Mouse (Mus musculus) G1E (cell line): Measurements from ENCODE around the gene Gm13279. TPM values are rescaled to one million over a fixed set of nuclear protein-coding genes. Genes with fewer than 3 reads are reported as not detected.
"Not testable (repeated sequence)": the region's sequence is repeated elsewhere in the genome, so short reads cannot be mapped to it uniquely, and the experiment has no call there.

Experiments used
- ATAC-seq: 2 replicates; pipeline ENCODE4 v1.8.0; 2016; ENCODE audit warnings: mild to moderate bottlenecking; ENCODE audit not compliant: insufficient number of reproducible peaks, poor library complexity, low FRiP score, severe bottlenecking; ENCODE audit errors: extremely low read depth
- DNase-seq: peaks from one replicate; pipeline ENCODE4 v3.0.0; 2012; ENCODE audit warnings: low spot score
- H3K27me3 ChIP-seq: 2 replicates; pipeline ENCODE4 v1.6.1; 2012; ENCODE audit warnings: mild to moderate bottlenecking, low read length, inconsistent platforms; ENCODE audit not compliant: insufficient read depth
- H3K36me3 ChIP-seq: replicated peaks from 2 replicates; pipeline ENCODE3; 2012; ENCODE audit warnings: mild to moderate bottlenecking, inconsistent platforms
- H3K4me1 ChIP-seq: 2 replicates; pipeline ENCODE4 v1.6.1; 2012; ENCODE audit warnings: low read depth, low read length, inconsistent platforms, mixed read lengths; ENCODE audit not compliant: insufficient read depth
- H3K4me3 ChIP-seq: 2 replicates; pipeline ENCODE4 v1.5.1; 2012; ENCODE audit warnings: low read depth, mild to moderate bottlenecking, inconsistent platforms, low read length, moderate library complexity, mixed read lengths
- H3K9me3 ChIP-seq: replicated peaks from 2 replicates; pipeline ENCODE4 v1.6.1; 2012; ENCODE audit warnings: inconsistent platforms
- CTCF ChIP-seq: IDR thresholded peaks from 2 replicates; pipeline ENCODE4 v1.5.1; 2012; ENCODE audit warnings: low read depth, low read length, inconsistent platforms, mixed read lengths
- GATA1 ChIP-seq: IDR thresholded peaks from 2 replicates; pipeline ENCODE4 v1.6.1; 2012; ENCODE audit warnings: borderline replicate concordance, low read length, inconsistent platforms, mixed read lengths
- GATA2 ChIP-seq: IDR thresholded peaks from 2 replicates; pipeline ENCODE4 v1.6.1; 2012; ENCODE audit warnings: low read depth, low read length, inconsistent platforms, borderline replicate concordance
- POLR2AphosphoS5 ChIP-seq: IDR thresholded peaks from 2 replicates; pipeline ENCODE4 v1.6.1; 2012; ENCODE audit warnings: low read depth, low read length, inconsistent platforms; ENCODE audit not compliant: insufficient replicate concordance
- TAL1 ChIP-seq: conservative IDR thresholded peaks from 2 replicates; pipeline ENCODE4 v1.6.1; 2012; ENCODE audit warnings: low read depth, low read length, inconsistent platforms, mixed read lengths
- polyA plus RNA-seq: library from polyadenylated mRNA; stranded (reverse); fragments of >175 nt; gene quantifications from 2 replicates; pipeline ENCODE4 v1.2.3, GENCODE M21; 2012
- total RNA-seq, 2 experiments: library from RNA; stranded (forward) in 1 of 2; stranded (reverse) in 1 of 2; fragments of 200-1000 nt in 1 of 2; fragments of >200 nt in 1 of 2; fragmentation: Nextera tagmentation in 1 of 2; gene quantifications; 2 replicates each; pipeline ENCODE4 v1.2.3; 2014 to 2017

Gm13279 gene
- total and polyA plus RNA-seq, 3 experiments = not detected

GRCm38 (mm10) chr4:88830523-88830922 lies 33.3 kb downstream of the Gm13279 start:
- H3K27me3 ChIP-seq = no peaks in the 10 kb centered on the region
- no peak overlapping the region for H3K4me3 ChIP-seq
- no peaks in the 10 kb centered on the region for H3K9me3 ChIP-seq
- no peak for DNase-seq
- no peak for ATAC-seq
- H3K36me3 ChIP-seq = no peaks in the 10 kb centered on the region
- TF ChIP-seq GATA2 = no peak
- TF ChIP-seq TAL1 = no peak
- no peaks in the 10 kb centered on the region for H3K4me1 ChIP-seq

GRCm38 (mm10) chr4:88835225-88835624 lies 38.0 kb downstream of the Gm13279 start, which contains the start of gene Ifna5:
Ifna5 (plus strand) TSS chr4:88835525.
- not testable (repeated sequence) for H3K36me3 ChIP-seq, H3K4me1 ChIP-seq, DNase-seq, H3K4me3 ChIP-seq, H3K9me3 ChIP-seq, ATAC-seq, H3K27me3 ChIP-seq

- no peaks in the 10 kb centered on the region for H3K4me1 ChIP-seq
- no peaks in the 10 kb centered on the region for H3K36me3 ChIP-seq
- H3K4me3 ChIP-seq = no peak overlapping the region
- no peaks in the 10 kb centered on the region for H3K9me3 ChIP-seq
- DNase-seq = no peak
- TF ChIP-seq CTCF (no peak), GATA2 (no peak), GATA1 (no peak), TAL1 (no peak), POLR2AphosphoS5 (no peak)
- no peak for ATAC-seq
- no peaks in the 10 kb centered on the region for H3K27me3 ChIP-seq
Observed at GRCm38 (mm10) chr4:88838828-88839227, 41.6 kb downstream of the Gm13279 start.

GRCm38 (mm10) chr4:88840058-88840457 lies 42.9 kb downstream of the Gm13279 start:
- TF ChIP-seq GATA1 = no peak
- TF ChIP-seq POLR2AphosphoS5 = no peak
- no peak for TF ChIP-seq CTCF
- no peak for TF ChIP-seq TAL1
- no peak for TF ChIP-seq GATA2
- no peak for ATAC-seq
- Histone ChIP-seq H3K4me1 (no peaks in the 10 kb centered on the region), H3K9me3 (no peaks in the 10 kb centered on the region), H3K4me3 (no peak overlapping the region), H3K27me3 (no peaks in the 10 kb centered on the region), H3K36me3 (no peaks in the 10 kb centered on the region)
- no peak for DNase-seq

GRCm38 (mm10) chr4:88841438-88841911 lies 44.3 kb downstream of the Gm13279 start, which contains the start of gene Ifna4:
Ifna4 (plus strand) TSS chr4:88841861.
- no peak within 1 kb of the TSS for H3K4me3 ChIP-seq

GRCm38 (mm10) chr4:88845334-88845733 lies 48.1 kb downstream of the Gm13279 start:
- no peak for DNase-seq
- Histone ChIP-seq H3K27me3 (no peaks in the 10 kb centered on the region), H3K4me3 (no peak overlapping the region)

More at GRCm38 (mm10) chr4:88841438-88841911, 44.3 kb downstream of the Gm13279 start, which contains the start of gene Ifna4:
- no peaks in the 10 kb centered on the region for H3K36me3 ChIP-seq
- H3K9me3 ChIP-seq = no peaks in the 10 kb centered on the region
- no peak for ATAC-seq
- H3K27me3 ChIP-seq = no peaks in the 10 kb centered on the region
- TF ChIP-seq GATA2 (no peak), POLR2AphosphoS5 (no peak), GATA1 (no peak), CTCF (no peak), TAL1 (no peak)
- H3K4me1 ChIP-seq = no peaks in the 10 kb centered on the region
- DNase-seq = no peak

More at GRCm38 (mm10) chr4:88845334-88845733, 48.1 kb downstream of the Gm13279 start:
- H3K9me3 ChIP-seq = no peaks in the 10 kb centered on the region
- TF ChIP-seq GATA1 (no peak), CTCF (no peak), TAL1 (no peak), POLR2AphosphoS5 (no peak), GATA2 (no peak)
- H3K36me3 ChIP-seq = no peaks in the 10 kb centered on the region
- no peak for ATAC-seq
- no peaks in the 10 kb centered on the region for H3K4me1 ChIP-seq

Other genes with a start within 250 kb of the Gm13279 start
Only the 20 nearest of the 31 such genes appear.
- gene Klhl9, start 74.9 kb upstream of the Gm13279 start, total RNA-seq (2014; fragmentation: Nextera tagmentation) = 63.5 and 64.7 TPM in 2 replicates
- gene Klhl9, start 74.9 kb upstream of the Gm13279 start, total RNA-seq (2017) = 95.4 and 115 TPM in 2 replicates
- gene Klhl9, start 74.9 kb upstream of the Gm13279 start, polyA plus RNA-seq = 5.6 and 6.3 TPM in 2 replicates
- not detected in 2 replicates for gene Gm13271, start 42.5 kb upstream of the Gm13279 start, total RNA-seq (2014; fragmentation: Nextera tagmentation)
- gene Gm13271, start 42.5 kb upstream of the Gm13279 start, total RNA-seq (2017) = not detected in 2 replicates
- not detected in 2 replicates for gene Gm13271, start 42.5 kb upstream of the Gm13279 start, polyA plus RNA-seq
- gene Gm13283, start 37.3 kb upstream of the Gm13279 start, total RNA-seq (2014; fragmentation: Nextera tagmentation) = not detected in 2 replicates
- not detected in 2 replicates for gene Gm13283, start 37.3 kb upstream of the Gm13279 start, total RNA-seq (2017)
- gene Gm13283, start 37.3 kb upstream of the Gm13279 start, polyA plus RNA-seq = not detected in 2 replicates
- gene Gm13290, start 23.6 kb upstream of the Gm13279 start, total RNA-seq (2014; fragmentation: Nextera tagmentation) = not detected in 2 replicates
- gene Gm13290, start 23.6 kb upstream of the Gm13279 start, total RNA-seq (2017) = not detected in 2 replicates
- not detected in 2 replicates for gene Gm13290, start 23.6 kb upstream of the Gm13279 start, polyA plus RNA-seq
- gene Gm13289, start 20.5 kb upstream of the Gm13279 start, total RNA-seq (2014; fragmentation: Nextera tagmentation) = not detected in 2 replicates
- gene Gm13289, start 20.5 kb upstream of the Gm13279 start, total RNA-seq (2017) = not detected in 2 replicates
- not detected in 2 replicates for gene Gm13289, start 20.5 kb upstream of the Gm13279 start, polyA plus RNA-seq
- not detected in 2 replicates for gene Gm13272, start 17.5 kb upstream of the Gm13279 start, total RNA-seq (2014; fragmentation: Nextera tagmentation)
- gene Gm13272, start 17.5 kb upstream of the Gm13279 start, total RNA-seq (2017) = 0.29 TPM in 1 of 2 replicates, not detected in the other
- gene Gm13272, start 17.5 kb upstream of the Gm13279 start, polyA plus RNA-seq = not detected in 2 replicates
- gene Ifnz, start 15.3 kb upstream of the Gm13279 start, total RNA-seq (2014; fragmentation: Nextera tagmentation) = not detected in 2 replicates
- gene Ifnz, start 15.3 kb upstream of the Gm13279 start, total RNA-seq (2017) = not detected in 2 replicates
- not detected in 2 replicates for gene Ifnz, start 15.3 kb upstream of the Gm13279 start, polyA plus RNA-seq
- not detected in 2 replicates for gene Gm13276, start 11.7 kb upstream of the Gm13279 start, total RNA-seq (2014; fragmentation: Nextera tagmentation)
- not detected in 2 replicates for gene Gm13276, start 11.7 kb upstream of the Gm13279 start, total RNA-seq (2017)
- not detected in 2 replicates for gene Gm13276, start 11.7 kb upstream of the Gm13279 start, polyA plus RNA-seq
- not detected in 2 replicates for gene Gm13277, start 8.8 kb upstream of the Gm13279 start, total RNA-seq (2014; fragmentation: Nextera tagmentation)
- not detected in 2 replicates for gene Gm13277, start 8.8 kb upstream of the Gm13279 start, total RNA-seq (2017)
- gene Gm13277, start 8.8 kb upstream of the Gm13279 start, polyA plus RNA-seq = not detected in 2 replicates
- gene Gm13278, start 5.8 kb upstream of the Gm13279 start, total RNA-seq (2014; fragmentation: Nextera tagmentation) = not detected in 2 replicates
- gene Gm13278, start 5.8 kb upstream of the Gm13279 start, total RNA-seq (2017) = not detected in 2 replicates
- gene Gm13278, start 5.8 kb upstream of the Gm13279 start, polyA plus RNA-seq = not detected in 2 replicates
- gene Gm13275, start 2.9 kb upstream of the Gm13279 start, total RNA-seq (2014; fragmentation: Nextera tagmentation) = not detected in 2 replicates
- 0.27 TPM in 1 of 2 replicates, not detected in the other for gene Gm13275, start 2.9 kb upstream of the Gm13279 start, total RNA-seq (2017)
- gene Gm13275, start 2.9 kb upstream of the Gm13279 start, polyA plus RNA-seq = not detected in 2 replicates
- not detected in 2 replicates for gene Gm13285, start 2.3 kb downstream of the Gm13279 start, total RNA-seq (2014; fragmentation: Nextera tagmentation)
- not detected in 2 replicates for gene Gm13285, start 2.3 kb downstream of the Gm13279 start, total RNA-seq (2017)
- gene Gm13285, start 2.3 kb downstream of the Gm13279 start, polyA plus RNA-seq = not detected in 2 replicates
- not detected in 2 replicates for gene Gm13287, start 5.9 kb downstream of the Gm13279 start, total RNA-seq (2014; fragmentation: Nextera tagmentation)
- gene Gm13287, start 5.9 kb downstream of the Gm13279 start, total RNA-seq (2017) = not detected in 2 replicates
- gene Gm13287, start 5.9 kb downstream of the Gm13279 start, polyA plus RNA-seq = not detected in 2 replicates
- not detected in 2 replicates for gene Gm13288, start 8.1 kb downstream of the Gm13279 start, total RNA-seq (2014; fragmentation: Nextera tagmentation)
- 0.06 and 0.16 TPM in 2 replicates for gene Gm13288, start 8.1 kb downstream of the Gm13279 start, total RNA-seq (2017)
- not detected in 2 replicates for gene Gm13288, start 8.1 kb downstream of the Gm13279 start, polyA plus RNA-seq
- gene Ifna7, start 18.8 kb downstream of the Gm13279 start, total RNA-seq (2014; fragmentation: Nextera tagmentation) = not detected in 2 replicates
- gene Ifna7, start 18.8 kb downstream of the Gm13279 start, total RNA-seq (2017) = not detected in 2 replicates
- not detected in 2 replicates for gene Ifna7, start 18.8 kb downstream of the Gm13279 start, polyA plus RNA-seq
- not detected in 2 replicates for gene Ifna11, start 22.6 kb downstream of the Gm13279 start, total RNA-seq (2014; fragmentation: Nextera tagmentation)
- 0.29 TPM in 1 of 2 replicates, not detected in the other for gene Ifna11, start 22.6 kb downstream of the Gm13279 start, total RNA-seq (2017)
- gene Ifna11, start 22.6 kb downstream of the Gm13279 start, polyA plus RNA-seq = not detected in 2 replicates
- gene Ifna6, start 30.0 kb downstream of the Gm13279 start, total RNA-seq (2014; fragmentation: Nextera tagmentation) = not detected in 2 replicates
- gene Ifna6, start 30.0 kb downstream of the Gm13279 start, total RNA-seq (2017) = not detected in 2 replicates
- gene Ifna6, start 30.0 kb downstream of the Gm13279 start, polyA plus RNA-seq = not detected in 2 replicates
- not detected in 2 replicates for gene Ifna5, start 38.1 kb downstream of the Gm13279 start, total RNA-seq (2014; fragmentation: Nextera tagmentation)
- gene Ifna5, start 38.1 kb downstream of the Gm13279 start, total RNA-seq (2017) = not detected in 2 replicates
- gene Ifna5, start 38.1 kb downstream of the Gm13279 start, polyA plus RNA-seq = not detected in 2 replicates
- not detected in 2 replicates for gene Ifna4, start 44.5 kb downstream of the Gm13279 start, total RNA-seq (2014; fragmentation: Nextera tagmentation)
- 0.38 TPM in 1 of 2 replicates, not detected in the other for gene Ifna4, start 44.5 kb downstream of the Gm13279 start, total RNA-seq (2017)
- gene Ifna4, start 44.5 kb downstream of the Gm13279 start, polyA plus RNA-seq = not detected in 2 replicates
- not detected in 2 replicates for gene Ifna1, start 52.7 kb downstream of the Gm13279 start, total RNA-seq (2014; fragmentation: Nextera tagmentation)
- not detected in 2 replicates for gene Ifna1, start 52.7 kb downstream of the Gm13279 start, total RNA-seq (2017)
- not detected in 2 replicates for gene Ifna1, start 52.7 kb downstream of the Gm13279 start, polyA plus RNA-seq